Mouse (Mus musculus): Measurements from ENCODE around the gene Rabl3. TPM values are rescaled to one million over a fixed set of nuclear protein-coding genes. Genes with fewer than 3 reads are reported as not detected.
A peak's percentile ranks its signal among the peaks of the same experiment; 100 is the strongest.

The Rabl3 gene
- total and polyA plus RNA-seq, 3 experiments = 7.3 to 13.5 TPM; not detected in 1

DNA sequence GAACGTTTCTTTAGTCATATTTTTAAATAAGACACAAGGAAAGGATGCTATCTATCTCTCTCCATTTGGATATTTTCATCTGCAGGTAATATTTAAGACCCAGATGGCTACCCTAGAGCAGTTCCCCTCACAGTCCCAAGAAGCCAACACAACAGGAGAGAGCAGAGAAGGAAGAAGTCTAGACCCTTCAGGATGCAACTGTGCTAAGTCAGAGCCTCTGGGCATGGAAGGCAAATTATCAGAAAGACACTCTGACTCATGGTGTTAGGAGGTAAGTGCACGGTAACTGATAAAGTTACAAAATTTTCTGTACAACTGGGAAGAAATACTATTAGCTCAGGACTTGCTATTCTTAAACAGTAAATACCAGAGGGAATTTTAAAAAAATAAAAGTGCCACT lies 21.0 kb upstream of the Rabl3 start:
- DNase-seq (ENCODE audit: low read depth, low spot score) = peak; percentile 50
- Histone ChIP-seq H3K36me3 (ENCODE audit: control insufficient read depth in 1 of 2, insufficient read depth in 2 of 2, low read length in 2 of 2) (peaks cover 6 to 29% of the 10 kb centered on the region in 2 experiments), H3K4me3 (ENCODE audit: control insufficient read depth in 1 of 2, insufficient read depth in 1 of 2, low read depth in 2 of 2, low read length in 2 of 2) (no peak overlapping the region), H3K9ac (ENCODE audit: control insufficient read depth, low read depth, low read length, poor library complexity, severe bottlenecking) (no peak overlapping the region), H3K27ac (ENCODE audit: control insufficient read depth, low read depth, low read length) (no peak overlapping the region), H3K79me2 (ENCODE audit: control insufficient read depth, insufficient read depth, low read length, poor library complexity) (no peaks in the 10 kb centered on the region), H3K4me1 (ENCODE audit: control insufficient read depth in 1 of 2, insufficient read depth in 2 of 2, low read length in 2 of 2) (peaks cover 0 to 2% of the 10 kb centered on the region in 2 experiments; a peak in 1 of 4 replicates), H3K27me3 (ENCODE audit: control insufficient read depth in 1 of 2, insufficient read depth in 2 of 2, low read length in 2 of 2) (no peaks in the 10 kb centered on the region), H3K9me3 (replicated peaks; ENCODE audit: insufficient read depth, low read length) (no peaks in the 10 kb centered on the region)
- TF ChIP-seq MAX (IDR thresholded peaks at IDR 0.05; ENCODE audit: low read length) = no peak
- TF ChIP-seq TAL1 (IDR thresholded peaks at IDR 0.05; ENCODE audit: low read length) = peak; percentile 24; the same call in 1 of the 2 replicates
- TF ChIP-seq EP300 (IDR thresholded peaks at IDR 0.05; ENCODE audit: low read depth in 1 of 2, low read length in 2 of 2) = peak; percentile 49 to 59
- TF ChIP-seq CHD1 (IDR thresholded peaks at IDR 0.05; ENCODE audit: low read depth, low read length) = no peak

DNA sequence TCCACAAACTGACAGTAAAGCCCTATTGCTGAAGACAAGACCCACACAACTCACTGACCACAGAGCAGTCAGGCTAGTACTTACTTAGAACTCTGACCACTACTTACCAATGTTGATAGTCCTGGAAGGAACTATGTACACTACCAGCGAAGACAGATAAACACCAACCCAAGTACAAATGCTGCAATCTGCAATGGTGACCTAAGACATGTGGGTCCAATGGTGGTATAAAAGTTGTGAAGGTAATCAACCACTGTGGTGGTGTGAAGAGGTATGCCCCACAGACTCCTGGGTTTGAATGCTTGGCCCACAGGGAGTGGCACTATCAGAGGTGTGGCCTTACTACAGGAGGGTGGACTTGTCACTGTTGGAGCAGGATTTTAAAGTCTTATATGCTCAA lies 20.0 kb upstream of the Rabl3 start:
- DNase-seq (ENCODE audit: low read depth, low spot score) = no peak
- no peak overlapping the region for H3K4me3 ChIP-seq (ENCODE audit: control insufficient read depth in 1 of 2, insufficient read depth in 1 of 2, low read depth in 2 of 2, low read length in 2 of 2)
- TF ChIP-seq TAL1 (IDR thresholded peaks at IDR 0.05; ENCODE audit: low read length) (no peak), JUND (IDR thresholded peaks at IDR 0.05; ENCODE audit: low read depth, low read length) (no peak), BHLHE40 (IDR thresholded peaks at IDR 0.05; ENCODE audit: borderline replicate concordance, low read depth, low read length) (no peak), ZKSCAN1 (IDR thresholded peaks at IDR 0.05; ENCODE audit: low read depth, low read length) (no peak), UBTF (IDR thresholded peaks at IDR 0.05; ENCODE audit: borderline replicate concordance, insufficient read depth, low read depth, low read length) (no peak), ELF1 (IDR thresholded peaks at IDR 0.05; ENCODE audit: low read depth, low read length) (no peak), POLR2A (IDR thresholded peaks at IDR 0.05; ENCODE audit: control insufficient read depth in 1 of 2, insufficient read depth in 1 of 2, low read depth in 1 of 2, low read length in 2 of 2, poor library complexity in 1 of 2) (no peak), MAZ (IDR thresholded peaks at IDR 0.05; ENCODE audit: low read depth, low read length) (no peak), GABPA (IDR thresholded peaks at IDR 0.05; ENCODE audit: low read depth, low read length) (no peak), TCF12 (IDR thresholded peaks at IDR 0.05; ENCODE audit: low read depth, low read length) (no peak), RAD21 (IDR thresholded peaks at IDR 0.05; ENCODE audit: low read depth, low read length) (no peak), RCOR1 (IDR thresholded peaks at IDR 0.05; ENCODE audit: low read depth, low read length) (no peak), CHD2 (IDR thresholded peaks at IDR 0.05; ENCODE audit: low read length) (no peak), NELFE (IDR thresholded peaks at IDR 0.05; ENCODE audit: low read depth, low read length) (no peak), SMC3 (IDR thresholded peaks at IDR 0.05; ENCODE audit: low read depth, low read length) (no peak)
- H3K27me3 ChIP-seq (ENCODE audit: control insufficient read depth in 1 of 2, insufficient read depth in 2 of 2, low read length in 2 of 2) = no peaks in the 10 kb centered on the region
- H3K4me1 ChIP-seq (ENCODE audit: control insufficient read depth in 1 of 2, insufficient read depth in 2 of 2, low read length in 2 of 2) = peaks cover 0 to 2% of the 10 kb centered on the region in 2 experiments; a peak in 1 of 4 replicates
- no peak overlapping the region for H3K9ac ChIP-seq (ENCODE audit: control insufficient read depth, low read depth, low read length, poor library complexity, severe bottlenecking)
- H3K9me3 ChIP-seq (replicated peaks; ENCODE audit: insufficient read depth, low read length) = no peaks in the 10 kb centered on the region
- H3K79me2 ChIP-seq (ENCODE audit: control insufficient read depth, insufficient read depth, low read length, poor library complexity) = no peaks in the 10 kb centered on the region; the same call in 1 of the 2 replicates
- H3K36me3 ChIP-seq (ENCODE audit: control insufficient read depth in 1 of 2, insufficient read depth in 2 of 2, low read length in 2 of 2) = peaks cover 6 to 31% of the 10 kb centered on the region in 2 experiments
- no peak overlapping the region for H3K27ac ChIP-seq (ENCODE audit: control insufficient read depth, low read depth, low read length)

Measured in MEL (cell line).